Mouse (Mus musculus): ENCODE results near the gene Ahcyl2. TPM values are rescaled to one million over a fixed set of nuclear protein-coding genes. Genes with fewer than 3 reads are reported as not detected.

Gene Ahcyl2
- polyA plus RNA-seq, 2 experiments = 20.8 to 23.3 TPM

- no peak overlapping the region for H3K9ac ChIP-seq (ENCODE audit: low read depth, low read length, severe bottlenecking)
- ATAC-seq (ENCODE audit: low FRiP score, low read depth) = no peak
These were observed 142.8 kb downstream of the Ahcyl2 start for GRCm38 (mm10) chr6:29910631-29911030.

GRCm38 (mm10) chr6:29913673-29914072 is 145.9 kb downstream of the Ahcyl2 start:
- no peak for TF ChIP-seq POLR2A (IDR thresholded peaks at IDR 0.05; ENCODE audit: borderline replicate concordance, extremely low read depth, insufficient read depth, insufficient read length)
- Histone ChIP-seq H3K27ac (replicated peaks; ENCODE audit: low read depth, low read length) (no peak overlapping the region), H3K9me3 (ENCODE audit: control insufficient read depth, low read length) (no peaks in the 10 kb centered on the region), H3K4me2 (replicated peaks; ENCODE audit: low read depth, low read length, severe bottlenecking) (no peak overlapping the region), H3K9ac (ENCODE audit: low read depth, low read length, severe bottlenecking) (no peak overlapping the region), H3K27me3 (ENCODE audit: control insufficient read depth, insufficient read depth, low read length) (no peaks in the 10 kb centered on the region), H3K4me3 (replicated peaks; ENCODE audit: low read length) (no peak overlapping the region), H3K4me1 (ENCODE audit: control insufficient read depth, insufficient read depth, low read length) (peaks cover 7% of the 10 kb centered on the region), H3K36me3 (ENCODE audit: control insufficient read depth, insufficient read depth, low read length) (peaks cover 18% of the 10 kb centered on the region)
- no peak for ATAC-seq (ENCODE audit: low FRiP score, low read depth)
- DNase-seq (ENCODE audit: low spot score) = no peak
- WGBS = 28% methylated on average over 1 of the region's 1 CpGs

More at GRCm38 (mm10) chr6:29910631-29911030, 142.8 kb downstream of the Ahcyl2 start:
- H3K27me3 ChIP-seq (ENCODE audit: control insufficient read depth, insufficient read depth, low read length) = no peaks in the 10 kb centered on the region
- no peak overlapping the region for H3K4me3 ChIP-seq (replicated peaks; ENCODE audit: low read length)
- no peak for TF ChIP-seq POLR2A (IDR thresholded peaks at IDR 0.05; ENCODE audit: borderline replicate concordance, extremely low read depth, insufficient read depth, insufficient read length)
- H3K9me3 ChIP-seq (ENCODE audit: control insufficient read depth, low read length) = no peaks in the 10 kb centered on the region
- H3K27ac ChIP-seq (replicated peaks; ENCODE audit: low read depth, low read length) = no peak overlapping the region
- WGBS = 90% methylated on average over 3 of the region's 3 CpGs
- H3K4me1 ChIP-seq (ENCODE audit: control insufficient read depth, insufficient read depth, low read length) = no peaks in the 10 kb centered on the region
- no peak overlapping the region for H3K4me2 ChIP-seq (replicated peaks; ENCODE audit: low read depth, low read length, severe bottlenecking)
- no peak for DNase-seq (ENCODE audit: low spot score)
- peaks cover 27% of the 10 kb centered on the region for H3K36me3 ChIP-seq (ENCODE audit: control insufficient read depth, insufficient read depth, low read length)

DNA sequence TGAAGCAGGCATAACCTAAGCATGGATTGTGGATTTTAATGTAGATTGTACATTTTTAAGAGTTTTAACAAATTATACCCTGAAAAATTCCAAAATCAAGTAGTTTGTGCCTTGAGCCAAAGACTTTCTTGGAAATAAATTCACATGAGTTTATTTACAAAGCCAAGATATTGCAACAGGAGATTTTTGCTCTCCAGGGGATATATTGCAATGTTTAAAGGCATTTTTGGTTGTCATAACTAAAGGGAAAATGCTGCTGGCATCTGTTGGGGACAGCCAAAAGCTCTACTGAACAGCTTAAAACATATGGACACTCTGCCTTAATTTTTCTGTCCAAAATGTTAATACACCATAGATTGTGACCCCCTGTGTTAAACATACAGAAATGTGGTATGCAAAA is 146.3 kb downstream of the Ahcyl2 start:
- Histone ChIP-seq H3K27me3 (ENCODE audit: control insufficient read depth, insufficient read depth, low read length) (no peaks in the 10 kb centered on the region), H3K27ac (replicated peaks; ENCODE audit: low read depth, low read length) (no peak overlapping the region), H3K4me2 (replicated peaks; ENCODE audit: low read depth, low read length, severe bottlenecking) (no peak overlapping the region), H3K4me3 (replicated peaks; ENCODE audit: low read length) (no peak overlapping the region), H3K4me1 (ENCODE audit: control insufficient read depth, insufficient read depth, low read length) (peaks cover 7% of the 10 kb centered on the region), H3K9me3 (ENCODE audit: control insufficient read depth, low read length) (no peaks in the 10 kb centered on the region), H3K36me3 (ENCODE audit: control insufficient read depth, insufficient read depth, low read length) (peaks cover 14% of the 10 kb centered on the region), H3K9ac (ENCODE audit: low read depth, low read length, severe bottlenecking) (no peak overlapping the region)
- no peak for DNase-seq (ENCODE audit: low spot score)
- TF ChIP-seq POLR2A (IDR thresholded peaks at IDR 0.05; ENCODE audit: borderline replicate concordance, extremely low read depth, insufficient read depth, insufficient read length) = no peak
- ATAC-seq (ENCODE audit: low FRiP score, low read depth) = no peak

GRCm38 (mm10) chr6:29915836-29916235 is 148.0 kb downstream of the Ahcyl2 start:
- DNase-seq (ENCODE audit: low spot score) (no peak), ATAC-seq (ENCODE audit: low FRiP score, low read depth) (no peak)
- no peaks in the 10 kb centered on the region for H3K27me3 ChIP-seq (ENCODE audit: control insufficient read depth, insufficient read depth, low read length)
- no peak for TF ChIP-seq POLR2A (IDR thresholded peaks at IDR 0.05; ENCODE audit: borderline replicate concordance, extremely low read depth, insufficient read depth, insufficient read length)
- no peak overlapping the region for H3K4me3 ChIP-seq (replicated peaks; ENCODE audit: low read length)
- peaks cover 4% of the 10 kb centered on the region; the same call in 1 of the 2 replicates for H3K36me3 ChIP-seq (ENCODE audit: control insufficient read depth, insufficient read depth, low read length)
- no peak overlapping the region for H3K27ac ChIP-seq (replicated peaks; ENCODE audit: low read depth, low read length)
- WGBS = 36% methylated on average over 9 of the region's 9 CpGs
- no peak overlapping the region for H3K9ac ChIP-seq (ENCODE audit: low read depth, low read length, severe bottlenecking)
- H3K4me1 ChIP-seq (ENCODE audit: control insufficient read depth, insufficient read depth, low read length) = peaks cover 7% of the 10 kb centered on the region
- H3K4me2 ChIP-seq (replicated peaks; ENCODE audit: low read depth, low read length, severe bottlenecking) = no peak overlapping the region
- H3K9me3 ChIP-seq (ENCODE audit: control insufficient read depth, low read length) = no peaks in the 10 kb centered on the region

- 0 out of 2 replicates have a peak, but pooled peaks cover 3% of the 10 kb centered on the region for H3K36me3 ChIP-seq (ENCODE audit: control insufficient read depth, insufficient read depth, low read length)
- no peak for TF ChIP-seq POLR2A (IDR thresholded peaks at IDR 0.05; ENCODE audit: borderline replicate concordance, extremely low read depth, insufficient read depth, insufficient read length)
- H3K27ac ChIP-seq (replicated peaks; ENCODE audit: low read depth, low read length) = 0 out of 2 replicates have a peak within 1 kb of the TSS, but pooled peaks have one; percentile 13
- ATAC-seq (ENCODE audit: low FRiP score, low read depth) = peak; percentile 100
- no peaks in the 10 kb centered on the region for H3K9me3 ChIP-seq (ENCODE audit: control insufficient read depth, low read length)
- H3K9ac ChIP-seq (ENCODE audit: low read depth, low read length, severe bottlenecking) = peak within 1 kb of the TSS; percentile 63
- H3K4me2 ChIP-seq (replicated peaks; ENCODE audit: low read depth, low read length, severe bottlenecking) = peak within 1 kb of the TSS; percentile 94
- WGBS = under 1% methylated on average over 52 of the region's 67 CpGs
- DNase-seq (ENCODE audit: low spot score) = peak; percentile 97
- H3K4me3 ChIP-seq (replicated peaks; ENCODE audit: low read length) = peak within 1 kb of the TSS; percentile 72
- peaks cover 7% of the 10 kb centered on the region for H3K4me1 ChIP-seq (ENCODE audit: control insufficient read depth, insufficient read depth, low read length)
- no peaks in the 10 kb centered on the region for H3K27me3 ChIP-seq (ENCODE audit: control insufficient read depth, insufficient read depth, low read length)
These were observed 148.9 kb downstream of the Ahcyl2 start, which contains the start of gene Strip2 for GRCm38 (mm10) chr6:29916530-29917382. TSS of gene Strip2 (plus strand) at chr6:29917012.
